In genomic region chr15:101627884-101628283, GRCm38 (mm10) we compare ENCODE assay signal across 20 mouse cellular contexts. TPM values are rescaled to one million over a fixed set of nuclear protein-coding genes. Genes with fewer than 3 reads are reported as not detected.
"Had no signal": no experiment of that assay in that cellular context is flagged by ENCODE, and none has a peak within 500 bp of the region (broad histone marks: within the 10 kb centered on the region; RNA-seq: fewer than 3 reads in every experiment).

Gene Gm5414 (minus strand): TSS chr15:101628188.

- DNase-seq: liver; liver, embryonic 13.5 days; liver, postnatal 0 days; lung, adult 18-20 months; lung, adult 2 months; lung, embryonic 14.5 days; lung, postnatal 10 days; lung, postnatal 14 days; lung, postnatal 36 days; lung, postnatal 4 days; midbrain, embryonic 14.5 days had no signal

RNA-seq across cellular contexts. Expression of gene Gm5414, which starts in this region (rescaled TPM):
- total RNA-seq: left cerebral cortex, postnatal 14 days; left cerebral cortex, postnatal 25 days; left cerebral cortex, postnatal 36 days; liver, adult 2 months; megakaryocyte progenitor cell, adult 5-6 weeks; megakaryocyte, adult 5-6 weeks; megakaryocyte-erythroid progenitor cell, adult 5-6 weeks; midbrain, postnatal 0 days; monocyte, adult 5-6 weeks had no signal
